Mouse (Mus musculus) monocyte, adult 59 days (primary cell): ENCODE measurements around the gene Sgcb. TPM values are rescaled to one million over a fixed set of nuclear protein-coding genes. Genes with fewer than 3 reads are reported as not detected.

Experiments used
- total RNA-seq, 2 experiments: library from RNA; stranded (reverse); gene quantifications; one replicate each; pipeline ENCODE4 v1.2.4; 2023

The Sgcb gene
- 1 to 10 TPM; 3.6 to 4.3 TPM for total RNA-seq

DNA sequence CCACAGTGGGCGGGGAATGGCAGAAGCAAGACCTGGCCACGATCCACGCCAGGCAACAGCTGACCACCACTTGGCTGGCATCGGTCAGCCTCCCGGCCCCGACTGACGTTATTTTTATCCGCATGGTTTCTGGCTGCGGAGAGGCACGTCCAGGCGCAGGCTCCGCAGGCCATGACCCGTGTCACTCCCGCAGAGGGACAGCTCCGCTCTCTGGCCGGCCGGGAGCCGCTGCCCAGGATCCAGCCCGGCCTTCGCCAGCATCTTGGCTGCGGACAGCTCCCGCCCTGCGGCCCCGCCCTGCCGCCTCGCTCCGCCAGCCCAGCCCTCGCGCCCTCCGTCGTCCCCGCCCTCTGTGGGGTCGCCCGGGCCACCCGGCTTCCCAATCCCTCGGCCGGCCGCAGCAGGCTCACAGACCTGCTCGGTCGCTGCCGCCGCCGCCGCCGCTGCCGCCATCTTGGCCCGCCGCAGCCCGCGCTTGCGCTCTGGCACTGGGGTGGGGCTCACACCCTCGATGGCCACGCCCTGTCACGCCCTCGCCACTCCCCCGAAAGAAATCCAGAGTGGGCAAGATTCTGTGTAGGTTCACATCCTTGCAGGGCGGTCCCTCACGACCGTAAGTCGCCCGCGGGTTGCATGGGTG lies at the start of gene Sgcb:
Gene Sgcb (minus strand): TSS at position 530 of the 640 bp plus-strand sequence.

GRCm38 (mm10) chr5:73651061-73651854 lies 3.7 kb upstream of the Sgcb start, which contains the start of gene Spata18:
Gene Spata18 (plus strand): TSS chr5:73651379.

GRCm38 (mm10) chr5:73632291-73632690 lies 15.3 kb downstream of the Sgcb start, which contains the start of gene Lrrc66:
Gene Lrrc66 (minus strand): TSS chr5:73632526.

Other genes starting within 250 kb of the Sgcb start
- gene Cwh43, start 241.7 kb downstream of the Sgcb start, total RNA-seq, result not detected
- gene Dcun1d4, start 166.8 kb downstream of the Sgcb start, total RNA-seq, result 1 to 10 TPM; 5.8 to 5.9 TPM
- not detected for gene Lrrc66, start 15.3 kb downstream of the Sgcb start, total RNA-seq
- not detected for gene Spata18, start 3.6 kb upstream of the Sgcb start, total RNA-seq